Mouse (Mus musculus): ENCODE results near the gene Gm9945. TPM values are rescaled to one million over a fixed set of nuclear protein-coding genes. Genes with fewer than 3 reads are reported as not detected.

Gm9945 gene
- polyA plus RNA-seq, 1 experiment from 2014 or later = not detected

- TF ChIP-seq CTCF (IDR thresholded peaks at IDR 0.05) (no peak), EP300 (IDR thresholded peaks at IDR 0.05) (no peak)
- Histone ChIP-seq H3K4me3 (ENCODE audit: low read depth, low read length) (no peak overlapping the region), H3K27ac (ENCODE audit: low read length) (no peak overlapping the region), H3K9me3 (ENCODE audit: low read length) (no peaks in the 10 kb centered on the region), H3K9ac (replicated peaks; ENCODE audit: low read depth) (no peak overlapping the region), H3K4me1 (ENCODE audit: insufficient read depth, low read depth, low read length) (no peaks in the 10 kb centered on the region; the same call in none of the 2 replicates), H3K4me2 (replicated peaks; ENCODE audit: low read depth, low read length) (no peak overlapping the region), H3K27me3 (replicated peaks; ENCODE audit: insufficient read depth, low read length) (no peaks in the 10 kb centered on the region), H3K36me3 (ENCODE audit: insufficient read depth, low read length) (no peaks in the 10 kb centered on the region)
- ATAC-seq = no peak
- no peak for DNase-seq (ENCODE audit: low spot score)
- 69% methylated on average over 5 of the region's 5 CpGs for WGBS
These were observed 25.2 kb downstream of the Gm9945 start for GRCm38 (mm10) chr11:53505026-53505663.

- Histone ChIP-seq H3K9ac (replicated peaks; ENCODE audit: low read depth) (no peak overlapping the region), H3K9me3 (ENCODE audit: low read length) (no peaks in the 10 kb centered on the region), H3K4me3 (ENCODE audit: low read depth, low read length) (no peak overlapping the region), H3K27me3 (replicated peaks; ENCODE audit: insufficient read depth, low read length) (no peaks in the 10 kb centered on the region), H3K4me1 (ENCODE audit: insufficient read depth, low read depth, low read length) (no peaks in the 10 kb centered on the region; the same call in 1 of the 2 replicates), H3K27ac (ENCODE audit: low read length) (no peak overlapping the region), H3K36me3 (ENCODE audit: insufficient read depth, low read length) (no peaks in the 10 kb centered on the region), H3K4me2 (replicated peaks; ENCODE audit: low read depth, low read length) (no peak overlapping the region)
- DNase-seq (ENCODE audit: low spot score) = no peak
- 81% methylated on average over 9 of the region's 9 CpGs for WGBS
- TF ChIP-seq CTCF (IDR thresholded peaks at IDR 0.05) (no peak), EP300 (IDR thresholded peaks at IDR 0.05) (no peak)
- no peak for ATAC-seq
These were observed 27.3 kb downstream of the Gm9945 start for GRCm38 (mm10) chr11:53507098-53507805.

- H3K4me1 ChIP-seq (ENCODE audit: insufficient read depth, low read depth, low read length) = no peaks in the 10 kb centered on the region; the same call in 1 of the 2 replicates
- DNase-seq (ENCODE audit: low spot score) (peak; percentile 74), ATAC-seq (peak; percentile 70)
- 38% methylated on average over 7 of the region's 7 CpGs for WGBS
- H3K9me3 ChIP-seq (ENCODE audit: low read length) = no peaks in the 10 kb centered on the region
- TF ChIP-seq EP300 (IDR thresholded peaks at IDR 0.05) (no peak), CTCF (IDR thresholded peaks at IDR 0.05) (no peak)
- no peak overlapping the region for H3K4me3 ChIP-seq (ENCODE audit: low read depth, low read length)
- H3K9ac ChIP-seq (replicated peaks; ENCODE audit: low read depth) = no peak overlapping the region
- H3K27ac ChIP-seq (ENCODE audit: low read length) = no peak overlapping the region
- no peaks in the 10 kb centered on the region for H3K36me3 ChIP-seq (ENCODE audit: insufficient read depth, low read length)
- no peak overlapping the region for H3K4me2 ChIP-seq (replicated peaks; ENCODE audit: low read depth, low read length)
- no peaks in the 10 kb centered on the region for H3K27me3 ChIP-seq (replicated peaks; ENCODE audit: insufficient read depth, low read length)
These were observed 28.2 kb downstream of the Gm9945 start for GRCm38 (mm10) chr11:53508152-53508551.

GRCm38 (mm10) chr11:53508591-53508990 is 28.6 kb downstream of the Gm9945 start:
- no peak overlapping the region for H3K27ac ChIP-seq (ENCODE audit: low read length)
- no peak for DNase-seq (ENCODE audit: low spot score)
- TF ChIP-seq CTCF (IDR thresholded peaks at IDR 0.05) (no peak), EP300 (IDR thresholded peaks at IDR 0.05) (no peak)
- no peaks in the 10 kb centered on the region; the same call in 1 of the 2 replicates for H3K4me1 ChIP-seq (ENCODE audit: insufficient read depth, low read depth, low read length)
- 43% methylated on average over 3 of the region's 3 CpGs for WGBS
- H3K4me3 ChIP-seq (ENCODE audit: low read depth, low read length) = no peak overlapping the region
- H3K9me3 ChIP-seq (ENCODE audit: low read length) = no peaks in the 10 kb centered on the region
- no peak overlapping the region for H3K9ac ChIP-seq (replicated peaks; ENCODE audit: low read depth)
- no peak for ATAC-seq
- H3K36me3 ChIP-seq (ENCODE audit: insufficient read depth, low read length) = no peaks in the 10 kb centered on the region
- H3K4me2 ChIP-seq (replicated peaks; ENCODE audit: low read depth, low read length) = no peak overlapping the region
- H3K27me3 ChIP-seq (replicated peaks; ENCODE audit: insufficient read depth, low read length) = no peaks in the 10 kb centered on the region

GRCm38 (mm10) chr11:53510351-53510750 is 30.4 kb downstream of the Gm9945 start:
- Histone ChIP-seq H3K4me2 (replicated peaks; ENCODE audit: low read depth, low read length) (no peak overlapping the region), H3K9me3 (ENCODE audit: low read length) (no peaks in the 10 kb centered on the region), H3K4me1 (ENCODE audit: insufficient read depth, low read depth, low read length) (no peaks in the 10 kb centered on the region), H3K27ac (ENCODE audit: low read length) (no peak overlapping the region), H3K27me3 (replicated peaks; ENCODE audit: insufficient read depth, low read length) (no peaks in the 10 kb centered on the region), H3K9ac (replicated peaks; ENCODE audit: low read depth) (no peak overlapping the region), H3K36me3 (ENCODE audit: insufficient read depth, low read length) (no peaks in the 10 kb centered on the region), H3K4me3 (ENCODE audit: low read depth, low read length) (no peak overlapping the region)
- TF ChIP-seq EP300 (IDR thresholded peaks at IDR 0.05) (no peak), CTCF (IDR thresholded peaks at IDR 0.05) (no peak)
- 58% methylated on average over 5 of the region's 5 CpGs for WGBS
- ATAC-seq = no peak
- no peak for DNase-seq (ENCODE audit: low spot score)

GRCm38 (mm10) chr11:53516775-53517627 is 37.0 kb downstream of the Gm9945 start:
- H3K4me3 ChIP-seq (ENCODE audit: low read depth, low read length) = no peak overlapping the region
- H3K27me3 ChIP-seq (replicated peaks; ENCODE audit: insufficient read depth, low read length) = no peaks in the 10 kb centered on the region
- WGBS = 32% methylated on average over 8 of the region's 8 CpGs
- TF ChIP-seq EP300 (IDR thresholded peaks at IDR 0.05) (peak; percentile 31), CTCF (IDR thresholded peaks at IDR 0.05) (no peak)
- peaks cover 8% of the 10 kb centered on the region for H3K4me1 ChIP-seq (ENCODE audit: insufficient read depth, low read depth, low read length)
- DNase-seq (ENCODE audit: low spot score) (peak; percentile 50), ATAC-seq (peak; percentile 60)
- H3K9ac ChIP-seq (replicated peaks; ENCODE audit: low read depth) = no peak overlapping the region
- peak overlapping the region; percentile 34; the same call in 1 of the 2 replicates for H3K27ac ChIP-seq (ENCODE audit: low read length)
- no peak overlapping the region for H3K4me2 ChIP-seq (replicated peaks; ENCODE audit: low read depth, low read length)
- no peaks in the 10 kb centered on the region for H3K9me3 ChIP-seq (ENCODE audit: low read length)
- H3K36me3 ChIP-seq (ENCODE audit: insufficient read depth, low read length) = no peaks in the 10 kb centered on the region

Measured in lung, postnatal 0 days (tissue).